Mouse (Mus musculus): ENCODE data around the gene Rnf149.
"Not testable (repeated sequence)": the region's sequence is repeated elsewhere in the genome, so short reads cannot be mapped to it uniquely, and the experiment has no call there.

Rnf149 gene

GRCm38 (mm10) chr1:39577253-39577705 lies at the start of gene Rnf149:
TSS of gene Rnf149 (minus strand) at chr1:39577405.
- peak; percentile 98 for DNase-seq (ENCODE audit: low read depth)

GRCm38 (mm10) chr1:39625491-39625890 lies 48.3 kb upstream of the Rnf149 start:
- DNase-seq (ENCODE audit: low read depth): no peak

GRCm38 (mm10) chr1:39623729-39624128 lies 46.5 kb upstream of the Rnf149 start:
- DNase-seq (ENCODE audit: low read depth): no peak

- no peak for DNase-seq (ENCODE audit: low read depth)
Measured at GRCm38 (mm10) chr1:39623106-39623505, 45.9 kb upstream of the Rnf149 start.

- no peak for DNase-seq (ENCODE audit: low read depth)
Measured at GRCm38 (mm10) chr1:39618524-39618923, 41.3 kb upstream of the Rnf149 start.

- no peak for DNase-seq (ENCODE audit: low read depth)
Measured at GRCm38 (mm10) chr1:39615526-39615925, 38.3 kb upstream of the Rnf149 start.

GRCm38 (mm10) chr1:39614462-39615279 lies 37.5 kb upstream of the Rnf149 start:
- DNase-seq (ENCODE audit: low read depth): peak; percentile 85

GRCm38 (mm10) chr1:39613061-39613460 lies 35.9 kb upstream of the Rnf149 start:
- DNase-seq (ENCODE audit: low read depth): no peak

- no peak for DNase-seq (ENCODE audit: low read depth)
Measured at GRCm38 (mm10) chr1:39612491-39612890, 35.3 kb upstream of the Rnf149 start.

- DNase-seq (ENCODE audit: low read depth): no peak
Measured at GRCm38 (mm10) chr1:39608534-39608933, 31.3 kb upstream of the Rnf149 start.

GRCm38 (mm10) chr1:39602477-39602876 lies 25.3 kb upstream of the Rnf149 start:
- no peak for DNase-seq (ENCODE audit: low read depth)

- DNase-seq (ENCODE audit: low read depth): no peak
Measured at GRCm38 (mm10) chr1:39598726-39599125, 21.5 kb upstream of the Rnf149 start.

- DNase-seq (ENCODE audit: low read depth): not testable (repeated sequence)
Measured at GRCm38 (mm10) chr1:39597135-39597534, 19.9 kb upstream of the Rnf149 start.

GRCm38 (mm10) chr1:39593836-39594235 lies 16.6 kb upstream of the Rnf149 start:
- DNase-seq (ENCODE audit: low read depth): no peak

GRCm38 (mm10) chr1:39592090-39592489 lies 14.9 kb upstream of the Rnf149 start:
- no peak for DNase-seq (ENCODE audit: low read depth)

GRCm38 (mm10) chr1:39591557-39591956 lies 14.4 kb upstream of the Rnf149 start:
- DNase-seq (ENCODE audit: low read depth): not testable (repeated sequence)

- no peak for DNase-seq (ENCODE audit: low read depth)
Measured at GRCm38 (mm10) chr1:39590193-39590592, 13.0 kb upstream of the Rnf149 start.

- no peak for DNase-seq (ENCODE audit: low read depth)
Measured at GRCm38 (mm10) chr1:39585416-39585815, 8.2 kb upstream of the Rnf149 start.

GRCm38 (mm10) chr1:39583173-39583572 lies 6.0 kb upstream of the Rnf149 start:
- no peak for DNase-seq (ENCODE audit: low read depth)

GRCm38 (mm10) chr1:39581215-39581614 lies 4.0 kb upstream of the Rnf149 start:
- DNase-seq (ENCODE audit: low read depth): no peak

GRCm38 (mm10) chr1:39579139-39579538 lies 1.9 kb upstream of the Rnf149 start:
- DNase-seq (ENCODE audit: low read depth): no peak

- DNase-seq (ENCODE audit: low read depth): peak; percentile 46
Measured at GRCm38 (mm10) chr1:39578446-39578845, 1.2 kb upstream of the Rnf149 start.

GRCm38 (mm10) chr1:39576431-39577243 lies 568 bp downstream of the Rnf149 start:
- DNase-seq (ENCODE audit: low read depth): peak; percentile 73

All from NIH3T3 (cell line).